Mouse (Mus musculus) kidney, embryonic 16.5 days (tissue): ENCODE data around the gene Cnksr1. TPM values are rescaled to one million over a fixed set of nuclear protein-coding genes. Genes with fewer than 3 reads are reported as not detected.

Experiments
- ATAC-seq: fragments of 200-750 bp; cut with Nextera tagmentation; 2 replicates; pipeline ENCODE4 v1.8.0; 2017; ENCODE audit warnings: moderate TSS enrichment; ENCODE audit not compliant: low FRiP score, low TSS enrichment
- H3K27ac ChIP-seq: fragments of 300-500 bp; sonication (generic); 2 replicates; pipeline ENCODE4 v1.5.1; 2014; ENCODE audit warnings: low read length
- H3K27me3 ChIP-seq: fragments of 300-500 bp; sonication (generic); 2 replicates; pipeline ENCODE4 v1.6.1; 2014; ENCODE audit warnings: low read length, control low read depth, mixed read lengths; ENCODE audit not compliant: insufficient read depth
- H3K36me3 ChIP-seq: fragments of 300-500 bp; sonication (generic); 2 replicates; pipeline ENCODE4 v1.6.1; 2014; ENCODE audit warnings: low read length, control low read depth, mixed read lengths; ENCODE audit not compliant: insufficient read depth
- H3K4me1 ChIP-seq: fragments of 300-500 bp; sonication (generic); 2 replicates; pipeline ENCODE4 v1.6.1; 2014; ENCODE audit warnings: low read length, control low read depth, mixed read lengths; ENCODE audit not compliant: insufficient read depth
- H3K4me2 ChIP-seq: fragments of 300-500 bp; sonication (generic); replicated peaks from 2 replicates; pipeline ENCODE4 v1.6.1; 2014; ENCODE audit warnings: low read depth, low read length
- H3K4me3 ChIP-seq: fragments of 300-500 bp; sonication (generic); 2 replicates; pipeline ENCODE4 v1.5.1; 2014; ENCODE audit warnings: mild to moderate bottlenecking, low read length
- H3K9ac ChIP-seq: fragments of 300-500 bp; sonication (generic); replicated peaks from 2 replicates; pipeline ENCODE4 v1.6.1; 2014; ENCODE audit warnings: low read length
- H3K9me3 ChIP-seq: fragments of 300-500 bp; sonication (generic); 2 replicates; pipeline ENCODE4 v1.6.1; 2016; ENCODE audit warnings: low read length, control low read depth
- WGBS: fragments of 180-500 bp; shearing (Covaris S2); extraction: QIAGEN DNeasy Blood & Tissue Kit; methylation state at CpG from one replicate; pipeline ENCODE4 v1.1.7; 2014; 5-methylcytosine and 5-hydroxymethylcytosine counted together
- polyA plus RNA-seq: library from polyadenylated mRNA; unstranded; fragments of >200 nt; fragmentation: Nextera tagmentation; extraction: Ambion mirVana; gene quantifications from 2 replicates; pipeline ENCODE4 v1.2.1, GENCODE M21; 2015

Cnksr1 gene
- polyA plus RNA-seq, 1 experiment from 2014 or later = 9.6 TPM

GRCm38 (mm10) chr4:134245148-134245843 is 7.1 kb upstream of the Cnksr1 start, which contains the start of gene Zfp593:
Gene Zfp593 (minus strand): TSS chr4:134245592.
- peaks cover 28% of the 10 kb centered on the region for H3K27me3 ChIP-seq
- H3K27ac ChIP-seq = no peak within 1 kb of the TSS
- peak within 1 kb of the TSS; percentile 95 for H3K4me2 ChIP-seq
- H3K4me1 ChIP-seq = peaks cover 27% of the 10 kb centered on the region
- H3K9ac ChIP-seq = peak within 1 kb of the TSS; percentile 81
- 0 out of 2 replicates have a peak, but pooled peaks cover 5% of the 10 kb centered on the region for H3K36me3 ChIP-seq
- peak within 1 kb of the TSS; percentile 79 for H3K4me3 ChIP-seq
- whole genome bisulfite sequencing = under 1% methylated on average over 60 of the region's 60 CpGs
- no peaks in the 10 kb centered on the region for H3K9me3 ChIP-seq
- peak; percentile 72 for ATAC-seq

- Histone ChIP-seq H3K4me2 (peak within 1 kb of the TSS; percentile 95), H3K36me3 (0 out of 2 replicates have a peak, but pooled peaks cover 5% of the 10 kb centered on the region), H3K27ac (no peak within 1 kb of the TSS), H3K4me1 (peaks cover 19% of the 10 kb centered on the region), H3K9me3 (no peaks in the 10 kb centered on the region), H3K4me3 (peak within 1 kb of the TSS; percentile 79; the same call in 1 of the 2 replicates), H3K27me3 (peaks cover 18% of the 10 kb centered on the region), H3K9ac (peak within 1 kb of the TSS; percentile 81)
- WGBS = 91% methylated on average over 17 of the region's 17 CpGs
- ATAC-seq = no peak
These were observed 5.5 kb upstream of the Cnksr1 start, which contains the start of gene E130218I03Rik for GRCm38 (mm10) chr4:134243516-134244250. Gene E130218I03Rik (plus strand): TSS chr4:134243662.

- Histone ChIP-seq H3K9ac (peak overlapping the region; percentile 62), H3K4me1 (peaks cover 18% of the 10 kb centered on the region), H3K27me3 (peaks cover 4% of the 10 kb centered on the region; the same call in 1 of the 2 replicates), H3K27ac (no peak overlapping the region), H3K9me3 (no peaks in the 10 kb centered on the region), H3K4me2 (peak overlapping the region; percentile 55), H3K4me3 (peak overlapping the region; percentile 43), H3K36me3 (0 out of 2 replicates have a peak, but pooled peaks cover 1% of the 10 kb centered on the region)
- ATAC-seq = no peak
- WGBS = 9% methylated on average over 10 of the region's 10 CpGs
These were observed 487 bp upstream of the Cnksr1 start for GRCm38 (mm10) chr4:134238686-134239085.

- H3K36me3 ChIP-seq = no peaks in the 10 kb centered on the region
- H3K9me3 ChIP-seq = no peaks in the 10 kb centered on the region
- H3K27ac ChIP-seq = peak overlapping the region; percentile 55
- peaks cover 4% of the 10 kb centered on the region; the same call in 1 of the 2 replicates for H3K27me3 ChIP-seq
- peak overlapping the region; percentile 62 for H3K9ac ChIP-seq
- WGBS = 27% methylated on average over 19 of the region's 19 CpGs
- peak overlapping the region; percentile 43 for H3K4me3 ChIP-seq
- ATAC-seq = peak; percentile 47
- H3K4me2 ChIP-seq = peak overlapping the region; percentile 55
- peaks cover 18% of the 10 kb centered on the region for H3K4me1 ChIP-seq
These were observed 469 bp downstream of the Cnksr1 start for GRCm38 (mm10) chr4:134237582-134238278.

- Histone ChIP-seq H3K9ac (no peak overlapping the region), H3K4me2 (no peak overlapping the region), H3K36me3 (no peaks in the 10 kb centered on the region), H3K9me3 (no peaks in the 10 kb centered on the region), H3K27ac (no peak overlapping the region), H3K4me1 (peaks cover 18% of the 10 kb centered on the region), H3K4me3 (no peak overlapping the region), H3K27me3 (peaks cover 4% of the 10 kb centered on the region; the same call in 1 of the 2 replicates)
- 77% methylated on average over 5 of the region's 5 CpGs for WGBS
- ATAC-seq = no peak
These were observed 3.3 kb downstream of the Cnksr1 start for GRCm38 (mm10) chr4:134234876-134235275.

- no peak overlapping the region for H3K4me2 ChIP-seq
- no peaks in the 10 kb centered on the region for H3K9me3 ChIP-seq
- WGBS = 25% methylated on average over 8 of the region's 8 CpGs
- H3K36me3 ChIP-seq = no peaks in the 10 kb centered on the region
- H3K27me3 ChIP-seq = no peaks in the 10 kb centered on the region
- no peak overlapping the region for H3K27ac ChIP-seq
- H3K9ac ChIP-seq = no peak overlapping the region
- no peak for ATAC-seq
- no peak overlapping the region for H3K4me3 ChIP-seq
- peaks cover 8% of the 10 kb centered on the region; the same call in 1 of the 2 replicates for H3K4me1 ChIP-seq
These were observed 7.8 kb downstream of the Cnksr1 start for GRCm38 (mm10) chr4:134230431-134230830.

- no peak within 1 kb of the TSS for H3K27ac ChIP-seq
- H3K4me1 ChIP-seq = peaks cover 18% of the 10 kb centered on the region
- WGBS = 63% methylated on average over 8 of the region's 8 CpGs
- H3K36me3 ChIP-seq = no peaks in the 10 kb centered on the region
- H3K27me3 ChIP-seq = no peaks in the 10 kb centered on the region
- H3K4me2 ChIP-seq = no peak within 1 kb of the TSS
- ATAC-seq = no peak
- no peak within 1 kb of the TSS for H3K9ac ChIP-seq
- H3K9me3 ChIP-seq = no peaks in the 10 kb centered on the region
- no peak within 1 kb of the TSS for H3K4me3 ChIP-seq
These were observed 11.0 kb downstream of the Cnksr1 start, which contains the start of gene Catsper4 for GRCm38 (mm10) chr4:134227194-134227593. Gene Catsper4 (minus strand): TSS chr4:134227383.

GRCm38 (mm10) chr4:134222793-134223600 is 15.2 kb downstream of the Cnksr1 start:
- 45% methylated on average over 11 of the region's 11 CpGs for WGBS
- Histone ChIP-seq H3K9ac (0 out of 2 replicates have a peak overlapping the region, but pooled peaks have one; percentile 48), H3K4me2 (no peak overlapping the region), H3K27me3 (no peaks in the 10 kb centered on the region), H3K36me3 (no peaks in the 10 kb centered on the region), H3K27ac (peak overlapping the region; percentile 91), H3K4me1 (peaks cover 17% of the 10 kb centered on the region), H3K4me3 (no peak overlapping the region), H3K9me3 (no peaks in the 10 kb centered on the region)
- ATAC-seq = peak; percentile 72
